Mouse (Mus musculus): ENCODE results near the gene Acot13. TPM values are rescaled to one million over a fixed set of nuclear protein-coding genes. Genes with fewer than 3 reads are reported as not detected.
A peak's percentile ranks its signal among the peaks of the same experiment; 100 is the strongest.
"Not testable (repeated sequence)": the region's sequence is repeated elsewhere in the genome, so short reads cannot be mapped to it uniquely, and the experiment has no call there.

Gene Acot13
- polyA plus RNA-seq, 2 experiments: 38.2 to 61.9 TPM

DNA sequence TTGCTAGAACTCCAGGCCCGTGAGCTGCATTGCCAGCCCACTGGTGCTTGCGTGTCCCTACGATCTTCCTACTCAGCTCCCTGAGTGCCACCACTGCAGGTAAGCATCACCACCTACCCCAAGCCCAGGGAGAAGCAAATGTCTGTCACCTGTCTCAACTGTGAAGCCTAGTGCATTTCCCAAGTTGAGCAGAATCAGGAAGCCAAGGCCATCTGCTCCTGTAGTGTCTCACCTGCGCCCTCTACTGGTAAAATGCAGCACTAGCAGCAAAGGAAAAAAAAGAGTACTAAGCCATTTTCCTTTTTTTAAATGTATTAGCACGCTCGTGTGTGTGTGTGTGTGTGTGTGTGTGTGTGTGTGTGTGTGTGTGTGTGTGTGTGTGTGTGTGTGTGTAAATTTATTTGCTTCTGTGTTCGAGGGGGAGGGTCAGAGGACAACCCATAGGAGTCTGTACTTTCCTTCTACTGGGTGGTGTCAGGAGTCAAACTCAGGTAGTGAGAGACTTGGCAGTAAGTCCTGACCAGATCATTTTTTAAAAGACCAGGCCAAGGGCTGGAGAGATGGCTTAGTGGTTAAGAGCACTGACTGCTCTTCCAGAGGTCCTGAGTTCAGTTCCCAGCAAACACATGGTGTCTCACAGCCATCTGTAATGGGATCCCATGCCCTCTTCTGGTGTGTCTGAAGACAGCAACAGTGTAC is 55.0 kb downstream of the Acot13 start:
- TF ChIP-seq EP300 (IDR thresholded peaks at IDR 0.05; ENCODE audit: low read depth) (no peak), CTCF (IDR thresholded peaks at IDR 0.05; ENCODE audit: low read depth) (peak; percentile 96)
- 39% methylated on average over 7 of the region's 7 CpGs for WGBS (ENCODE audit: insufficient replicate concordance)
- DNase-seq (ENCODE audit: low read depth in 3 of 3, low spot score in 3 of 3) (peak; percentile 50 to 67 (median 57)), ATAC-seq (ENCODE audit: insufficient read depth) (peak; percentile 53; the same call in 1 of the 2 replicates)
- no peaks in the 10 kb centered on the region for H3K4me1 ChIP-seq (replicated peaks; ENCODE audit: control insufficient read depth in 2 of 2, insufficient read depth in 2 of 2, low read length in 1 of 2)
- H3K27me3 ChIP-seq (ENCODE audit: control insufficient read depth, insufficient read depth, low read length): no peaks in the 10 kb centered on the region
- H3K9ac ChIP-seq (replicated peaks): no peak overlapping the region
- H3K4me2 ChIP-seq (ENCODE audit: low read depth): no peak overlapping the region
- no peak overlapping the region for H3K27ac ChIP-seq
- H3K9me3 ChIP-seq (ENCODE audit: control insufficient read depth, low read length): no peaks in the 10 kb centered on the region
- no peaks in the 10 kb centered on the region for H3K36me3 ChIP-seq (replicated peaks; ENCODE audit: control insufficient read depth, insufficient read depth, low read depth)
- H3K4me3 ChIP-seq (ENCODE audit: insufficient read depth in 1 of 2, low read depth in 2 of 2, low read length in 2 of 2): no peak overlapping the region

- H3K4me1 ChIP-seq (replicated peaks; ENCODE audit: control insufficient read depth in 2 of 2, insufficient read depth in 2 of 2, low read length in 1 of 2); DNase-seq (ENCODE audit: low read depth in 3 of 3, low spot score in 3 of 3); ATAC-seq (ENCODE audit: insufficient read depth); H3K9me3 ChIP-seq (ENCODE audit: control insufficient read depth, low read length); H3K4me3 ChIP-seq (ENCODE audit: insufficient read depth in 1 of 2, low read depth in 2 of 2, low read length in 2 of 2); H3K27me3 ChIP-seq (ENCODE audit: control insufficient read depth, insufficient read depth, low read length); H3K4me2 ChIP-seq (ENCODE audit: low read depth); H3K36me3 ChIP-seq (replicated peaks; ENCODE audit: control insufficient read depth, insufficient read depth, low read depth); H3K9ac ChIP-seq (replicated peaks); H3K27ac ChIP-seq: not testable (repeated sequence)
- 87% methylated on average over 10 of the region's 10 CpGs for WGBS (ENCODE audit: insufficient replicate concordance)
These were observed 59.9 kb downstream of the Acot13 start for GRCm38 (mm10) chr13:24771482-24771881.

Other genes with a start within 250 kb of the Acot13 start
- gene Ripor2, start 249.4 kb downstream of the Acot13 start, polyA plus RNA-seq (2012; rRNA removed): 1.6 and 2.1 TPM in 2 replicates
- gene Ripor2, start 249.4 kb downstream of the Acot13 start, polyA plus RNA-seq (2014; fragmentation: Nextera tagmentation; extraction: Ambion mirVana): 2.1 and 2.3 TPM in 2 replicates
- not detected in 2 replicates for gene Armh2, start 90.3 kb downstream of the Acot13 start, polyA plus RNA-seq (2012; rRNA removed)
- gene Armh2, start 90.3 kb downstream of the Acot13 start, polyA plus RNA-seq (2014; fragmentation: Nextera tagmentation; extraction: Ambion mirVana): not detected in 2 replicates
- 32.1 and 65.7 TPM in 2 replicates for gene Gmnn, start 69.6 kb downstream of the Acot13 start, polyA plus RNA-seq (2012; rRNA removed)
- 149 and 153 TPM in 2 replicates for gene Gmnn, start 69.6 kb downstream of the Acot13 start, polyA plus RNA-seq (2014; fragmentation: Nextera tagmentation; extraction: Ambion mirVana)
- 17.4 and 33.5 TPM in 2 replicates for gene BC005537, start 29.9 kb downstream of the Acot13 start, polyA plus RNA-seq (2012; rRNA removed)
- 13.7 and 14.5 TPM in 2 replicates for gene BC005537, start 29.9 kb downstream of the Acot13 start, polyA plus RNA-seq (2014; fragmentation: Nextera tagmentation; extraction: Ambion mirVana)
- gene Tdp2, start 139 bp upstream of the Acot13 start, polyA plus RNA-seq (2012; rRNA removed): 17.0 and 21.8 TPM in 2 replicates
- gene Tdp2, start 139 bp upstream of the Acot13 start, polyA plus RNA-seq (2014; fragmentation: Nextera tagmentation; extraction: Ambion mirVana): 25.0 and 26.4 TPM in 2 replicates
- gene D130043K22Rik, start 13.6 kb upstream of the Acot13 start, polyA plus RNA-seq (2012; rRNA removed): 0.04 and 0.11 TPM in 2 replicates
- gene D130043K22Rik, start 13.6 kb upstream of the Acot13 start, polyA plus RNA-seq (2014; fragmentation: Nextera tagmentation; extraction: Ambion mirVana): 0.06 and 0.15 TPM in 2 replicates
- 2.2 and 3.1 TPM in 2 replicates for gene Aldh5a1, start 106.1 kb upstream of the Acot13 start, polyA plus RNA-seq (2012; rRNA removed)
- 2.1 and 2.7 TPM in 2 replicates for gene Aldh5a1, start 106.1 kb upstream of the Acot13 start, polyA plus RNA-seq (2014; fragmentation: Nextera tagmentation; extraction: Ambion mirVana)
- gene Gpld1, start 111.6 kb upstream of the Acot13 start, polyA plus RNA-seq (2012; rRNA removed): 2.3 and 3.1 TPM in 2 replicates
- gene Gpld1, start 111.6 kb upstream of the Acot13 start, polyA plus RNA-seq (2014; fragmentation: Nextera tagmentation; extraction: Ambion mirVana): 5.8 and 5.9 TPM in 2 replicates
- gene Mrs2, start 188.8 kb upstream of the Acot13 start, polyA plus RNA-seq (2012; rRNA removed): 4.9 and 8.4 TPM in 2 replicates
- gene Mrs2, start 188.8 kb upstream of the Acot13 start, polyA plus RNA-seq (2014; fragmentation: Nextera tagmentation; extraction: Ambion mirVana): 16.6 and 17.7 TPM in 2 replicates
- 0.03 and 0.08 TPM in 2 replicates for gene Dcdc2a, start 224.5 kb upstream of the Acot13 start, polyA plus RNA-seq (2012; rRNA removed)
- 0.27 TPM in 1 of 2 replicates, not detected in the other for gene Dcdc2a, start 224.5 kb upstream of the Acot13 start, polyA plus RNA-seq (2014; fragmentation: Nextera tagmentation; extraction: Ambion mirVana)

All from liver, embryonic 14.5 days (tissue).